Mouse (Mus musculus): ENCODE measurements around the gene Kcnc1.

GRCm38 (mm10) chr7:46350119-46350702, 46.1 kb upstream of the Kcnc1 start:
- TF ChIP-seq CTCF (IDR thresholded peaks at IDR 0.05; ENCODE audit: low read depth) (no peak), EP300 (IDR thresholded peaks at IDR 0.05; ENCODE audit: low read depth) (no peak)
